Mouse (Mus musculus) stomach, postnatal 0 days (tissue): ENCODE measurements around the gene Dhx32.

Source experiments
- CTCF ChIP-seq: IDR thresholded peaks from 2 replicates; pipeline ENCODE4 v1.5.1; 2016; ENCODE audit warnings: antibody characterized with exemption, low read depth, mild to moderate bottlenecking, moderate library complexity
- EP300 ChIP-seq: optimal IDR thresholded peaks from 2 replicates; pipeline ENCODE3; 2016; ENCODE audit warnings: antibody characterized with exemption

- TF ChIP-seq EP300 (no peak), CTCF (no peak)
These were observed 81.2 kb downstream of the Dhx32 start for GRCm38 (mm10) chr7:133701366-133701765.
